In genomic region chr14:52044901-52045678, GRCm38 (mm10) we compare ENCODE assay signal across 10 mouse cellular contexts. TPM values are rescaled to one million over a fixed set of nuclear protein-coding genes. Genes with fewer than 3 reads are reported as not detected.
DNase-seq lines count a peak whose midpoint lies in the region; ATAC-seq and TF ChIP-seq lines count a peak whose summit lies in the region.
"Had no signal": no experiment of that assay in that cellular context is flagged by ENCODE, and none has a peak within 500 bp of the region (broad histone marks: within the 10 kb centered on the region; RNA-seq: fewer than 3 reads in every experiment).

No protein-coding gene starts in this region.

- 0 out of 2 replicates have a peak, but pooled peaks have one; percentile 64 for ATAC-seq in hindbrain, embryonic 11.5 days (ENCODE audit: low FRiP score)

- WGBS in heart, embryonic 10.5 days = 11% methylated on average over 8 of the region's 8 CpGs
- WGBS in hindbrain, embryonic 11.5 days = 8% methylated on average over 8 of the region's 8 CpGs
- WGBS in lung, adult 2 months = 8% methylated on average over 8 of the region's 8 CpGs

- 0 out of 2 replicates have a peak overlapping the region, but pooled peaks have one; percentile 12 for H3K4me3 ChIP-seq in heart, embryonic 10.5 days
- H3K4me3 ChIP-seq in ES-E14 (ENCODE audit: insufficient read depth in 1 of 2, low read depth in 1 of 2, low read length in 2 of 2, poor library complexity in 1 of 2, severe bottlenecking in 1 of 2) = no peak overlapping the region
- no peak overlapping the region for H3K4me3 ChIP-seq in hindbrain, embryonic 11.5 days (ENCODE audit: low read depth, low read length)
- no peak overlapping the region for H3K4me3 ChIP-seq in lung, adult 2 months (replicated peaks; ENCODE audit: extremely low read depth, low read depth, low read length)

- no peaks in the 10 kb centered on the region for H3K27me3 ChIP-seq in heart, embryonic 10.5 days (ENCODE audit: insufficient read depth, poor library complexity, severe bottlenecking)
- H3K27me3 ChIP-seq in hindbrain, embryonic 11.5 days (ENCODE audit: control insufficient read depth, insufficient read depth, low read length) = no peaks in the 10 kb centered on the region

- no peaks in the 10 kb centered on the region for H3K9me3 ChIP-seq in heart, embryonic 10.5 days
- no peaks in the 10 kb centered on the region for H3K9me3 ChIP-seq in ES-E14 (ENCODE audit: control insufficient read depth, insufficient read depth, low read depth, low read length)
- no peaks in the 10 kb centered on the region for H3K9me3 ChIP-seq in hindbrain, embryonic 11.5 days (ENCODE audit: control insufficient read depth, low read length)

- TF ChIP-seq CTCF in lung, adult 2 months (IDR thresholded peaks at IDR 0.05; ENCODE audit: insufficient read depth, low read length) = peak; percentile 45

- no peak for DNase-seq in heart, embryonic 10.5 days (ENCODE audit: low spot score)
- no peak for DNase-seq in heart, postnatal 25 days (ENCODE audit: low spot score)
- DNase-seq in ES-E14 (ENCODE audit: low read depth, low spot score) = peak; percentile 57
- DNase-seq in embryo, embryonic 10 days (ENCODE audit: low spot score) = peak; percentile 82
- peak; percentile 44 for DNase-seq in hindbrain, embryonic 11.5 days (ENCODE audit: low spot score)
- DNase-seq in lung, adult 2 months = no peak
- DNase-seq in retina, postnatal 1 day = peak; percentile 60
- no peak for DNase-seq in yolk sac, embryonic 10.5 days (ENCODE audit: low spot score)

- H3K27ac ChIP-seq in heart, embryonic 10.5 days = no peak overlapping the region
- H3K27ac ChIP-seq in ES-E14 (ENCODE audit: insufficient read depth, low read depth, low read length, poor library complexity, severe bottlenecking) = no peak overlapping the region
- H3K27ac ChIP-seq in hindbrain, embryonic 11.5 days (ENCODE audit: low read depth, low read length) = no peak overlapping the region

- in situ Hi-C loops in ES-E14 (cut with MboI; ENCODE audit: low sequenced_read_pairs in 2 of 2, unreplicated experiment in 2 of 2) = no loop called here

- no peaks in the 10 kb centered on the region for H3K36me3 ChIP-seq in heart, embryonic 10.5 days
- no peaks in the 10 kb centered on the region for H3K36me3 ChIP-seq in ES-E14 (ENCODE audit: control insufficient read depth, insufficient read depth, low read length, poor library complexity, severe bottlenecking)
- H3K36me3 ChIP-seq in hindbrain, embryonic 11.5 days (ENCODE audit: control insufficient read depth, insufficient read depth, low read length) = no peaks in the 10 kb centered on the region

- H3K4me2 ChIP-seq in hindbrain, embryonic 11.5 days (replicated peaks; ENCODE audit: low read depth, low read length) = no peak overlapping the region

- peaks cover 8% of the 10 kb centered on the region for H3K4me1 ChIP-seq in heart, embryonic 10.5 days
- peaks cover 3 to 7% of the 10 kb centered on the region in 2 experiments; a peak in 2 of 4 replicates for H3K4me1 ChIP-seq in ES-E14 (ENCODE audit: control insufficient read depth in 2 of 2, insufficient read depth in 2 of 2, low read length in 2 of 2, poor library complexity in 1 of 2)
- no peaks in the 10 kb centered on the region for H3K4me1 ChIP-seq in hindbrain, embryonic 11.5 days (replicated peaks; ENCODE audit: control insufficient read depth, insufficient read depth, low read length)
- peaks cover 3% of the 10 kb centered on the region for H3K4me1 ChIP-seq in lung, adult 2 months (ENCODE audit: control insufficient read depth, insufficient read depth, low read length)

- no peak for TF ChIP-seq POLR2A in lung, adult 2 months (IDR thresholded peaks at IDR 0.05; ENCODE audit: borderline replicate concordance, extremely low read depth, low read depth, low read length)

- intact Hi-C loops in heart, postnatal 25 days (cut with DNase I) = no loop called here

- H3K9ac ChIP-seq in ES-E14 (ENCODE audit: insufficient read depth, low read depth, low read length, poor library complexity, severe bottlenecking) = no peak overlapping the region
- H3K9ac ChIP-seq in hindbrain, embryonic 11.5 days (ENCODE audit: low read depth, low read length) = no peak overlapping the region

TF ChIP-seq in ES-E14, 5 proteins besides CTCF, POLR2A, EP300 and RAD21:
- TF ChIP-seq HCFC1 (IDR thresholded peaks at IDR 0.05; ENCODE audit: borderline replicate concordance, insufficient read depth, low read length) (no peak), ZC3H11A (IDR thresholded peaks at IDR 0.05; ENCODE audit: borderline replicate concordance, low read depth, low read length) (peak; percentile 84; the same call in 1 of the 2 replicates), CHD2 (IDR thresholded peaks at IDR 0.05; ENCODE audit: low read depth, low read length) (no peak)

RNA-seq across cellular contexts. Expression of gene Olfr221, which starts 2.8 kb away (rescaled TPM):
- not detected in 2 replicates for polyA plus RNA-seq in heart, embryonic 10.5 days (2016; fragmentation: Nextera tagmentation; extraction: Ambion mirVana)
- total RNA-seq in heart, postnatal 25 days (2021) = not detected
- not detected in 2 replicates for total RNA-seq in ES-E14 (2012; rRNA removed)
- not detected in 2 replicates for polyA plus RNA-seq in hindbrain, embryonic 11.5 days (2014; fragmentation: Nextera tagmentation; extraction: Ambion mirVana)
- polyA plus RNA-seq in lung, adult 2 months (2012; rRNA removed) = not detected in 2 replicates
- total RNA-seq: adrenal gland, postnatal 36 days; left cerebral cortex, postnatal 25 days had no signal

RNA-seq across cellular contexts. Expression of gene Zfp219, which starts 24.6 kb away (rescaled TPM):
- 21.5 and 31.1 TPM in 2 replicates for polyA plus RNA-seq in heart, embryonic 10.5 days (2016; fragmentation: Nextera tagmentation; extraction: Ambion mirVana)
- total RNA-seq in heart, postnatal 25 days (2021) = 10 to 100 TPM; 24.8 to 29.0 TPM
- 59.5 and 98.0 TPM in 2 replicates for total RNA-seq in ES-E14 (2012; rRNA removed)
- 55.3 and 67.1 TPM in 2 replicates for polyA plus RNA-seq in hindbrain, embryonic 11.5 days (2014; fragmentation: Nextera tagmentation; extraction: Ambion mirVana)
- 84.8 and 87.6 TPM in 2 replicates for polyA plus RNA-seq in lung, adult 2 months (2012; rRNA removed)

RNA-seq across cellular contexts. Expression of gene Tmem253, which starts 29.6 kb away (rescaled TPM):
- 0.27 and 0.57 TPM in 2 replicates for polyA plus RNA-seq in heart, embryonic 10.5 days (2016; fragmentation: Nextera tagmentation; extraction: Ambion mirVana)
- 1 to 10 TPM; 3.3 to 3.9 TPM for total RNA-seq in heart, postnatal 25 days (2021)
- 3.6 and 7.7 TPM in 2 replicates for total RNA-seq in ES-E14 (2012; rRNA removed)
- polyA plus RNA-seq in hindbrain, embryonic 11.5 days (2014; fragmentation: Nextera tagmentation; extraction: Ambion mirVana) = 0.50 and 1.6 TPM in 2 replicates
- 0.58 and 0.69 TPM in 2 replicates for polyA plus RNA-seq in lung, adult 2 months (2012; rRNA removed)

RNA-seq across cellular contexts. Expression of gene Hnrnpc, which starts 58.7 kb away (rescaled TPM):
- 506 and 686 TPM in 2 replicates for polyA plus RNA-seq in heart, embryonic 10.5 days (2016; fragmentation: Nextera tagmentation; extraction: Ambion mirVana)
- 100 to 1,000 TPM; 132 to 147 TPM for total RNA-seq in heart, postnatal 25 days (2021)
- 242 and 267 TPM in 2 replicates for total RNA-seq in ES-E14 (2012; rRNA removed)
- 962 and 981 TPM in 2 replicates for polyA plus RNA-seq in hindbrain, embryonic 11.5 days (2014; fragmentation: Nextera tagmentation; extraction: Ambion mirVana)
- polyA plus RNA-seq in lung, adult 2 months (2012; rRNA removed) = 50.1 and 83.7 TPM in 2 replicates

Comparison
In these comparisons a context has a peak if more than half of its experiments do, and no peak if none do; other contexts are left out.
1. DNase-seq: peak in ES-E14 (single experiment), embryo, embryonic 10 days (single experiment), hindbrain, embryonic 11.5 days (single experiment) and retina, postnatal 1 day (single experiment); none in heart, embryonic 10.5 days (single experiment), heart, postnatal 25 days (single experiment), lung, adult 2 months (single experiment) and yolk sac, embryonic 10.5 days (single experiment).